Mouse (Mus musculus): ENCODE measurements around the gene Speg. TPM values are rescaled to one million over a fixed set of nuclear protein-coding genes. Genes with fewer than 3 reads are reported as not detected.
A peak's percentile ranks its signal among the peaks of the same experiment; 100 is the strongest.

The Speg gene
- total RNA-seq, 4 experiments from 2014 or later: 177 to 190 (median 187) TPM

GRCm38 (mm10) chr1:75363868-75364267 lies 11.2 kb upstream of the Speg start:
- no peak for DNase-seq (ENCODE audit: low spot score in 2 of 2)

- no peak for DNase-seq (ENCODE audit: low spot score in 2 of 2)
These were observed 9.5 kb upstream of the Speg start for GRCm38 (mm10) chr1:75365510-75366137.

- DNase-seq (ENCODE audit: low spot score in 2 of 2): no peak
These were observed 5.6 kb upstream of the Speg start for GRCm38 (mm10) chr1:75369360-75369983.

GRCm38 (mm10) chr1:75369984-75370660 lies 5.0 kb upstream of the Speg start:
- DNase-seq (ENCODE audit: low spot score in 2 of 2): no peak

- DNase-seq (ENCODE audit: low spot score in 2 of 2): no peak
These were observed 3.6 kb upstream of the Speg start for GRCm38 (mm10) chr1:75371317-75372095.

- no peak for DNase-seq (ENCODE audit: low spot score in 2 of 2)
These were observed 2.6 kb upstream of the Speg start for GRCm38 (mm10) chr1:75372450-75372849.

- no peak for DNase-seq (ENCODE audit: low spot score in 2 of 2)
These were observed 1.8 kb upstream of the Speg start for GRCm38 (mm10) chr1:75373276-75373675.

GRCm38 (mm10) chr1:75379196-75379595 lies 4.1 kb downstream of the Speg start:
- DNase-seq (ENCODE audit: low spot score in 2 of 2): no peak

- DNase-seq (ENCODE audit: low spot score in 2 of 2): no peak
These were observed 4.8 kb downstream of the Speg start for GRCm38 (mm10) chr1:75379931-75380330.

- no peak for DNase-seq (ENCODE audit: low spot score in 2 of 2)
These were observed 5.9 kb downstream of the Speg start for GRCm38 (mm10) chr1:75380951-75381350.

- peak in 1 of 2 experiments; percentile 59 for DNase-seq (ENCODE audit: low spot score in 2 of 2)
These were observed 6.6 kb downstream of the Speg start for GRCm38 (mm10) chr1:75381482-75382355.

GRCm38 (mm10) chr1:75382356-75383071 lies 7.4 kb downstream of the Speg start:
- no peak for DNase-seq (ENCODE audit: low spot score in 2 of 2)

- peak in 1 of 2 experiments; percentile 57 for DNase-seq (ENCODE audit: low spot score in 2 of 2)
These were observed 9.5 kb downstream of the Speg start for GRCm38 (mm10) chr1:75384470-75385141.

GRCm38 (mm10) chr1:75385142-75385730 lies 10.1 kb downstream of the Speg start:
- peak in 1 of 2 experiments; percentile 47 for DNase-seq (ENCODE audit: low spot score in 2 of 2)

- DNase-seq (ENCODE audit: low spot score in 2 of 2): peak in 1 of 2 experiments; percentile 54
These were observed 11.1 kb downstream of the Speg start for GRCm38 (mm10) chr1:75386149-75386548.

GRCm38 (mm10) chr1:75387469-75387928 lies 12.4 kb downstream of the Speg start:
- no peak for DNase-seq (ENCODE audit: low spot score in 2 of 2)

- DNase-seq (ENCODE audit: low spot score in 2 of 2): no peak
These were observed 13.1 kb downstream of the Speg start for GRCm38 (mm10) chr1:75387929-75388897.

Data from left cerebral cortex, adult 8-10 months (tissue).